Mouse (Mus musculus) frontal cortex, adult 2 months (tissue): ENCODE measurements around the gene Lrrc29. TPM values are rescaled to one million over a fixed set of nuclear protein-coding genes. Genes with fewer than 3 reads are reported as not detected.
A peak's percentile ranks its signal among the peaks of the same experiment; 100 is the strongest.

Experiments
- DNase-seq, 2 experiments: peaks; one replicate each; pipeline ENCODE4 v3.0.0; 2022; ENCODE audit warnings: low spot score in 1 of 2; ENCODE audit errors: extremely low spot score in 1 of 2
- polyA plus RNA-seq: library from polyadenylated mRNA; depleted of rRNA; stranded (reverse); fragments of >200 nt; gene quantifications from 2 replicates; pipeline ENCODE4 v1.2.3, GENCODE M21; 2012; rRNA removed

Gene Lrrc29
- polyA plus RNA-seq = 3.5 and 4.8 TPM in 2 replicates

DNA sequence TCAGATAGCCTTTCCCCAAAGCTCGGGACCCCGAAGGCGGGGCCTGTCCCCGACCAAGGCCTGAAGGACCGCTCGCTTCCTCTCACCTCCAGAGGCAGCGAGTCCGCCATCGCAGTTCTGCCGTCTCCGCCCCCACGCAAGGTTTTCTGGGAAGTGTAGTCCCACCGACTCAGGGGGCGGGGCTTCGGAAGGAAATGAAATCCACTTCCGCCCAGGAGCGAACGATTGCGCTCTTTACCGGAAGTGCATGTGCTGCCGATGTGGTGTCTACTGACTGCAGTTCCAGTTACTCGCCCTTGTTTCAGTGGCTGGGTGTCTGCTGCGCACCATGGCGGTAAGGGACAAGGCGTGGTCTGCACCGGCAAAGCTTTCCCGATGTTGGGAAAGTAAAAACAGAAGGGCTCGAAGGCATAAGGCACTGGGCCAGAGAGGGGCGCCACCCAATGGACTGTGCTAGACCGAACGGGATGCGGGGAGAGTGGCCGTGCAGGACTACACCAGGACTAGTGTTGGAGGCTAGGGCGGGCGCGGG lies at the start of gene Lrrc29, which contains the start of gene Tmem208:
TSS of gene Lrrc29 (minus strand) at position 138 of the 532 bp plus-strand sequence.
TSS of gene Tmem208 (plus strand) at position 214 of the 532 bp plus-strand sequence.
- DNase-seq = peak; percentile 95 to 98

DNA sequence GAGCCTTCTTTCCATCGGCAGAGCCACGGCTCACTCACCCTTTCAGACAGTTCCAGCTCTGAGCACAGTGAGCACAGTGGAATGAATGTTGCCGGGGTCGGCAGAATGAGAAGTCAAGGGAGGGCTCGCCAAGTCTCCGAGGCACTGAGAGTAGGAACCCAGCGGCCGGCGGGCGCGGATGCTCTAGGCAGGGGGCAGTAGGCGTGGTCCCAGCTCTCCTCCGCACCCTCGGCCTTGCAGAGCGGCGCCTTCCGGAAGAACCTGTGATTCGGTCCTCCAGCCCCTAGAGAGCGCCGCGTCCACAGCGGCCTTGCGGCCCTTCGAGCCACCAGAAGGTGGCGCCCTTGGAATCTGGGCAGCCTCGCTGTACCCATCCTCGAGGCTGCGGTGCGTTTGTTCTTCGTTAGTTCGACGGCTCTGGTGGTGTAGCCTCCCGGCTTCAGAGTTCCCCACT lies 48.5 kb upstream of the Lrrc29 start:
- DNase-seq = peak in 1 of 2 experiments; percentile 21

DNA sequence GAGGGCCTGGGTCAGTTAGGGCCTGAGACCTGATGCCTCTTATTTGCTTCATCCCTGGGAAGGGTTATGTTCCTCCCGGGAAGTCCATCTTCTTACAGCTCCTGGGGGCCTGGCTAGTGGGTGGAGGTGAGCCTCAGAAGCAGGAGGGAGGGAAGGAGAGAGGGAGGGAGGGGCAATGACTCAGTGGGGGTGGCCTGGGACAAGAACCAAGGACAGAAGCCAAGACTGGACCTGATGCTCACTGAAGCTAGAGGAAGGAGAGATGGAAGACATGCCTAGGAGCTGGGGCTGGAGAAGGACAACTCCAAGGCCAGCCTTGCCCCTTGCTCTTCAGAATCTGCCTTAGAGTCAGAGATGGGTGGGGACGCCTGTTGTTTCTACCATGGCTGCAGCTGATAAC lies 47.0 kb upstream of the Lrrc29 start, which contains the start of gene Plekhg4:
TSS of gene Plekhg4 (plus strand) at position 243 of the 400 bp plus-strand sequence.
- no peak for DNase-seq

DNA sequence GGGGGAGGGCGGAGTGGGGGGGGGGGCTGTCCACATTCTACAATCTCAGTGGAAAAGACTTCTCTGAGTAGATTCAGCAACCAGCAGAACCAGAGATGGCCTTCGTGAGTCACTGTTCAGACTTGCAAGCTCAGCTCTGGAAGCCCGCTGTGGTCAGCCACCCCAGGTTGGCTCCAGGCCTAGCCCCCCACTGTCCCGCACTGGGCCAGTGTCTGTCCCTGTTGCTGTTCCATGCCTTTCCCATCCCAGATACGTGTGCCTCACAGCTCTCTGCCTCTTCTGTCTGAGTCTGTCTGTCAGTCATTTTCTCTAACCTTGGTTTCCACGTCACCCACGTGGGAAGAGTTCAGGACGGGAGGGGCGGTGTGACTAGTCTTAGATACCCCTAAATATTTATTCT lies 46.4 kb upstream of the Lrrc29 start:
- no peak for DNase-seq

DNA sequence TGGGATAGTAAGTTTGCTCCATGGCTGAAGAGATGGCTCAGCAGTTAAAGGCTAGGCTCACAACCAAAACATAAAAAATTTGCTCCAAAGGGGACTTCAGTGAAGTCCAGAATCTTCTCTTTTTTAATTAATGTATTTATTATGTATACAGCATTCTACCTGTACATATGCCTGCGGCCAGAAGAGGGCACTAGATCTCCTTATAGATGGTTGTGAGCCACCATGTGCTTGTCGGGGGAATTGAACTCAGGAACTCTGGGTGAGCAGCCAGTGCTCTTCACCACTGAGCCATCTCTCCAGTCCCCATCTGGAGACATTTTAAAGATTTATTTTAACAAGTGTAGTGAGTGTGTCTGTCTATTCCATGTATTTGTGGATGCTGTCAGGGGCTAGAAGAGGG lies 41.0 kb upstream of the Lrrc29 start:
- no peak for DNase-seq

DNA sequence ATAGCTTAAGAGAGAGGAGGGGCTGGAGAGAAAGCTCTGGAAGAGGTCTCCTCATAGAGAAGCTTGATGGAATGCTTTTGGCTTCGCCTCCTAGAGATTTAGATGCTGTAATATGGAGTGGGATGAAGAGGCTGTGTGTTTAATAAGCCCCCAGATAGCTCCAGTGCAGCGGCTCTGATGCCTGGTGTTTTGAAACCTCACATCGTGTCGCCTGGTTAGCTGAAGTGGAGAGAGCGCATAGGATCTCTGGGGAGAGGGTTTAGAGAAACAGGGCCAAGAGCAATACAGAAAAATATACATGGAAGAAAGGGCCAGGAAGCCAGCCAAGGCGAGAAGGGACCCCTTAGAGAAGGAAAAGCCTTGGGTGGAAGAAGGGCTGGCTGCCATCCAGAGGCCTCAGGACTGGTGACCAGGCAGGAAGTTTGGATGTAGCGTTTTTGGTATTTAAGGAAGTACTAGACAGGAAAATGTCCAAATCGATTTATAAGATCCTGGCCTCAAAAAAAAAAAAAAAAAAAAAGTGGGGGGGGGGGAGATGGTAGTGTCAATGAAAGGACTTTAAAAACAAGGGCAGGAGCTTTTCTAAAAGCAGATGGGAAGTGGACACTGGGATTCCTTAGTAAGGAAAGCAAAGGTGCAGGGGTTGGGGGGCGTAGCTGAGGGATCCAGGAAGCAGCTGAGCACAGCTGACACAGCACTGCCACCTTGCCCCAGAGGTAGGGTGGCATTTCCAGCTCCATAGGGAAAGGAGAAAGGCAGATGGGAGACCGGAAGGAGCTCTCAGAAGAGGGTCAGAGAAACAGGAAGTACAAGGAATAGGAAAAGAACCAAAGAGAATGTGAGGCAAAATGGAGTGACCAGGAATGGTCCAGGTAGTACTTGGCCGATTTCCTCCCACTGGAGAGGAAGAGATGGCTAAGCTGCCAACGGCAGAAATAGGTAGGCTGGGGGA lies 35.9 kb upstream of the Lrrc29 start:
- DNase-seq = no peak

DNA sequence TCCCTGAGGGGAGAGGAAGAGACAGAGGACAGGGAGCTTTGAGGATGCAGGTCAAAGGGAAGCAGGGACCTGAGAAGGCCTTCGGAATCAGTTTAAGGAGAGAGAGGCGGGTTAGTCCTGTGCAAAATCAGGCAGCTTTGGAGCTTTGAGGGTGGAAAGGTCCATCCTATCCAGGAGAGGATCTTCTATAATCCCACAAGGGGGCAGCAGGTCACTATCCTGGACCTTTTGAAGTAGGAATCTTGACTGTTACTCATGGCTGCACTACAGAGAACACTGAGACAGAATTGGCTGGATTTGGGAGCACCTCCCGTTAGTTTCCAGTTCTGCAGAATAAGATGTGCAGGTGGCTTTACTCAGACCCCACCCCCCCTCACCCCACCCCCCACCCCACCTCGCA lies 33.6 kb upstream of the Lrrc29 start:
- DNase-seq = no peak

DNA sequence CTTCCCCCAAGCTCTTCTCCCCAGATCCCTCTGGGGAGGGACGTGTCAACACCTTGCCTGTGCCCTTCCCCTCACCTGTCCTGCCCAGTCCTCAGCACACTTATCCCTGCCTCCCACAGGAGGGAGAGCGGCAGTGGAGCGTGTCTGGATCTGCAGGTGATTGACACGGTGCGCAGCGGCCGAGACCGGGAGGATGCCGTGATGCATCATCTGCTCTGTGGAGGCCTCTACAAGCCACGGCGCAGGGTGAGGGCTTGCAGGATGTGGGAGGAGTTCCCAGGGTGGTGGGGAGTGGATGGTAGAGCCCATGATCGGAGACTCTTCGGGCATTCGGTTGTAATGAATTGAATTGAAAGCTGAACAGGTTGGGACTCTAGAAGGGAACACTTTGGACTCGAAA lies 33.1 kb upstream of the Lrrc29 start:
- no peak for DNase-seq

DNA sequence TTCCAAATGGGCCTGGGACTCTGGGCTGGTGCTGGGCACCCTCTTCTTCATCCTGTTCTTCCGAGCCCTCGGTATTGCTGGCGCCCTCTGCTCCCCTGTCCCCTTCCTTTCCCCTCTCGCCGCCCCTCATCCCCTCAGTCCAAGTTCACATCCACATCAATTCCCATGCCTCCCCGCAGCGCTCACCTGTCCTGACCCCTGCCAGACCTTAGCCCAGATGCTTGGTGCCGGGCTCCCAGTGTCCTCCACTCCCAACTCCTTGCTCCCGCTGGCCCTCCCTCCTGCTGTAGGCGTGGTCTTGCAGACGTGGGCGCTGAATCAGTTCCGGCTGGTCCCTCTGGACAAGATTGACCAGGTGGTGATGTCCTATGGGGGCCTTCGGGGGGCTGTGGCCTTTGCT lies 30.6 kb upstream of the Lrrc29 start:
- no peak for DNase-seq

DNA sequence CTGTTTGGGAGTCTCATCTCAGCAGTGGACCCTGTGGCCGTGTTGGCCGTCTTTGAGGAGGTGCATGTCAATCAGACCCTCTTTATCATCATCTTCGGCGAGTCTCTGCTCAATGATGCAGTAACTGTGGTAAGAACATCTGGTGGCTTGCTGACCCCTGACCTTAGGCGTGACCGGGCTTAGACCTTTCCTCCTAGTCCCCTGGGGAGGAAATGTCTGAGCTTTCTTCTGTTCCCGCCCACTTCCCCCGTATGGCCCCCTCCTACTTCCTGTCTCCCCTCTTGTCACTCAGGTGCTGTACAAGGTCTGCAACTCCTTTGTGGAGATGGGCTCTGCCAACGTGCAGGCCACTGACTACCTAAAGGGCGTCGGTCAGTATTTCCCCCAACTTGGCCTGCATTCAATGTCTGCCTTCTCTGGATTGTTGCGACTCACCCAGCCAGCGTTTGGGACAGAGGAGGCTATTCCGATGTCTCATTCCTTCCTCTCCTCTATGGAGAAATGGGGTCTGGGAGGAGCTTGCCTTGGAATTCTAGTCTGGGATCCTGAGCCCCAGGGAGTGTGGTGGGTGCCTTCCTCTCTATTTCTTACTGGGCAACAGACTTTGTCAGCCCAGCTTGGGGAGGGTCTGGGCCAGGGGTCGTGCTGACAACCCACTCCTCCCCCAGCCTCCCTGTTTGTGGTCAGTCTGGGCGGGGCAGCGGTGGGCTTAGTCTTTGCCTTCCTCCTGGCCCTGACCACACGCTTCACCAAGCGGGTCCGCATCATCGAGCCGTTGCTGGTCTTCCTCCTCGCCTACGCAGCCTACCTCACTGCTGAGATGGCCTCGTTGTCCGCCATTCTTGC lies 29.3 kb upstream of the Lrrc29 start:
- DNase-seq = no peak

DNA sequence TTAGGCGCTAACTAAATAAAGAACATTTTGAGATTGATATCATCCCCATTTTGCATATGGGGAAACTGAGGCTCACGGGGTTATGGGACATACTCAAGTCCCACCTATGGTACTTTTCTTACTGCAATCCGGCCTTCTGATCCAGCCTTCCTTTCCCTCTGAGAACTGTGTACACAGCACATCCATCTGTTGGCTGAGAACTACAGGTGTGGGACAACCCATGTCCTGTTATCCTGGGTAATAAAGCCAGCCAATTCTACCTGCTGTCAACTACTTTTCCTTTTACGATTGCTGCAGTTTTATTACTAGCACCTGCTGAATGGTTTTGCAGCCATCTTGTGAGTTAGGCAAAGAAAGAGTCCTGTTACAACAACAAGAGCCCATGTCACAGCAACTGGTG lies 28.5 kb upstream of the Lrrc29 start:
- no peak for DNase-seq

DNA sequence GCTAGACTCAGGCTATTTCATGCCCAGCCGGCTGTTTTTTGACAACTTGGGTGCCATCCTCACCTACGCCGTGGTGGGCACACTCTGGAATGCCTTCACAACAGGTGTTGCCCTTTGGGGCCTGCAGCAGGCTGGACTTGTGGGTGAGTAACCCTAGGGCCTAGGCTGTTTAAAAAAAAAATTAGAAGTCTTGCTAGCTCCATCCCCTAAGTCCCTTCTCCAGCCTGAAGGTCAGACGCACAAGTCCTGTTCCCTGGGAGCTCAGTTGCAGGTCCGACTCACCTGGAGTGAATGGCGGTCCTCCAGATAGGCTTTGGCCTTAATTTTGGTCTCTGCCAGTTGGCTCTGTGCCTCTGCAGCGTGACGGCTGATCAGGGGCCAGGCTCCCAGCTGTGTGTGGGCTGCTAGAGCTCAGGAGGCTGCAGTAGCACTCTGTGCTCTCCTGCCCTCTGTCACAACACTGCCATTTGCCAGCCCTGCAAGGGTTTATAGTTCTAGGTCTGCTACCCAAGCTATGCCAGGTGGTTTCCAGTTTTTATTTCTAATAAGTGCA lies 27.6 kb upstream of the Lrrc29 start:
- no peak for DNase-seq

DNA sequence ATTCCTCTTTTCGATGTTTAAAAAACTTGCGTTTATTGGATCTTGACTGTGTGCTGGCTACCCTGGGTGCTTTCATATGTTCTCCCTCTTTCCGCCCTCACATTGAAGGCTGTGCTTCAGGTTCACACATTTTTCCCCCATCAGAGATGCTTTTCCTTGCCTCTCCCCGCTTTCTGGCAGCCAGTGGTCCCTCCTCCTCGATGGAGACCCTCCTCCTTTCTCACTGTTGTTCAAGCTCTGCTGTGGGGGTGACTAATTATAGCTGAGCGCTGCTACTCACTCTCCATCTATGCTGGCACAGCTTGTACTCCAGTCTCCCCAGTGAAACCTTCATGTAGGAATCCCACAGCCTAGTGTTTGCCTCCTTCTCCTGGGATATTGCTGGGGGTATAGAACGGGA lies 24.1 kb upstream of the Lrrc29 start:
- DNase-seq = peak in 1 of 2 experiments; percentile 42

DNA sequence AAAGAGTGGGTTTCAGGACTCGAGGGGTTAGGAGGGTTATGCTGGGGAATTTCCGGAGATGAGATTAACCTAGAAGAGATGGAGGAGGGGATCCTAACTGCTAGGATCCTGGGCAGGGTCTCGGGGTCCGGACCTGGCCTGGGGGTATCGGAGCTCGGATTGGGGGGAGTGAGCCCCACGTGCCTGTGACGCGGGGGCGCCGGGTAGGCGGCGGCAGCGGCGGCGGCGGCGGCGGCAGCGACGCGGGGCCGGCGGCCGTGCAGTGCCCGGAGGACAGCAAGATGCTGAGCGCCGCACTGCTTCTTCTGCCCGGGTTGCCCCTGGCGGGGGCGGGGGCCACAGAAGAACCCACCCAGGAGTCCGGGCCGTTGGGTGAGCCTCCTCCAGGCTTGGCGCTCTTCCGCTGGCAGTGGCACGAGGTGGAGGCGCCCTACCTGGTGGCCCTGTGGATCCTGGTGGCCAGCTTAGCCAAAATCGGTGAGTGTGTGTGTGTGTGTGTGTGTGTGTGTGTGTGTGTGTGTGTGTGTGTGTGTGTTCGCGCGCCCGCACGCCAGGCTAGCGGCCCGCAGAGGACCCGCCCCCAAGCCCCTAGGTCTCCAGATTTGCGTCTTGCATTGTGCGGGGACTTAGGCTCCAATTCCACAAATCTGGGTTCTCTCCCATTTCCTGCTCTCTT lies 23.2 kb upstream of the Lrrc29 start:
- DNase-seq = no peak

DNA sequence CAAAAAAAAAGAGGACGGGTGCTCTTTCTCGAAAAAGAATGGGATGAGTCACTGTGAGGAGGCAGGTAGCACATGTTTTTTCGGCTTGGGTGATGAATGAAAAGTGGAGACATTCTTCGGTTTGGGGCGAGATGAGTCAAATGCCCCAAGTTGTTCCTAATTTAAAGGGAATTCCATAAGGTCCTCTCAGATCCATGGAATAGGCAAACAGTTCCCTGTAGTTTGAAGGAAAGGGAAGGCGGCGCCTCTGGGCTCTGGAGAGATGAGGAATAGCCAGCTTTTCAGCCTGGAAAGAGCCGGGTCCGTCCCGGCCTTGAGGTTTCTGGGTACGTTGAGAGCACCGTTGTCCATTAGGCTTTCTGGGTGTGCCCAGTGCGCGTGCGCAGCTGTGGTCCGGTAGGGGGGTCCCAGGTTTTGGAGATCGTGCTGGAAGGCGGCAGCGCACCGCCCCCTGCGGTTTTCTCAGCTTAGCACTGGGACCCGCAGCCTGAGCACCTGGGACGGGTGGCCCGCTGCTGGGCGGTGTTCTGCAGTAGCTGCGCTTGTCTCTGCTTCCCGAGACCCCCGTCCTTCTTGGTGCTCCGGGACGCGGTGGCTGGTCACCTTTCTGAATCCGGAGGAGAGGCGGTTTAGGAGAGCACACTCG lies 22.5 kb upstream of the Lrrc29 start, which contains the start of gene Slc9a5:
TSS of gene Slc9a5 (plus strand) at position 394 of the 646 bp plus-strand sequence.
- peak in 1 of 2 experiments; percentile 55 for DNase-seq

DNA sequence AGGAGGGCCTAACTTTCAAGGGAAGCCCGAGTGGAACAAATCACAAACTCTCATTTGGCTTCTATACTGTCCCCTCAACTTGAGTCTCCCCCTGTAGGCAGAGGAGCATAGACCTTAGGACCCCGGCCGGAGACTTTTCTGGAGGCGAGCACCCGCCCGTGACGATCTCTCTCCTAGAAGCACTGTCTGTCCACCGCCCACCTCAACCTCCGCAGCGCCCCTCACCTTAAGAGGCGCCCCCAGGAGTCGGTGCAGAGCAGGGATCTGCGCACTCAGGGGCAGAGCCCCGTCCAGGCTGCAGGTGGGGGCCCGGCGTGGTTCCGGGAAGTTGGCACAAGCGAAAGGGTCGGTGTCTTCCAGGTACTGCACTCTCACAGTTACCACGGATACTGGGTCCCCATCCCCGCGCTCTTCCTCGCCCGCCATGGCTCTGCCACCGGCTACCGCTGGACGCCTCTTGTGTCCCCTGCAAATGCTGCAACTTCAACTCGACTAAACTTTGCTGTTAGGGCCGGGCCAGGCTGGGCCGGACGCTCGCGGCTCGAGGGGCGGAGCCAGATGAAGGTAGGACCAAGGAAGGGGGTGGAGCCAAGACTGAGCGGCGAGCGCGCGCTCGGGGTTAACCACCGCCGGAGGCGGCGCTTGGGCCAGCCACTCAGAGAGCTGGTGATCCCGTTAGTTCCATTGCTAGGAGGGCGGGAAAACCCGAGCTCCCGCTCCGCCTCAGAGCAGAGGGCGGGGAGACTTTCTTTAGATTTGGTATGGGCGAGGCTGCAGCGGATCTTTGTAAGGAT lies 21.5 kb upstream of the Lrrc29 start, which contains the start of gene Fhod1:
TSS of gene Fhod1 (minus strand) at position 526 of the 794 bp plus-strand sequence.
- DNase-seq = peak; percentile 77 to 89

DNA sequence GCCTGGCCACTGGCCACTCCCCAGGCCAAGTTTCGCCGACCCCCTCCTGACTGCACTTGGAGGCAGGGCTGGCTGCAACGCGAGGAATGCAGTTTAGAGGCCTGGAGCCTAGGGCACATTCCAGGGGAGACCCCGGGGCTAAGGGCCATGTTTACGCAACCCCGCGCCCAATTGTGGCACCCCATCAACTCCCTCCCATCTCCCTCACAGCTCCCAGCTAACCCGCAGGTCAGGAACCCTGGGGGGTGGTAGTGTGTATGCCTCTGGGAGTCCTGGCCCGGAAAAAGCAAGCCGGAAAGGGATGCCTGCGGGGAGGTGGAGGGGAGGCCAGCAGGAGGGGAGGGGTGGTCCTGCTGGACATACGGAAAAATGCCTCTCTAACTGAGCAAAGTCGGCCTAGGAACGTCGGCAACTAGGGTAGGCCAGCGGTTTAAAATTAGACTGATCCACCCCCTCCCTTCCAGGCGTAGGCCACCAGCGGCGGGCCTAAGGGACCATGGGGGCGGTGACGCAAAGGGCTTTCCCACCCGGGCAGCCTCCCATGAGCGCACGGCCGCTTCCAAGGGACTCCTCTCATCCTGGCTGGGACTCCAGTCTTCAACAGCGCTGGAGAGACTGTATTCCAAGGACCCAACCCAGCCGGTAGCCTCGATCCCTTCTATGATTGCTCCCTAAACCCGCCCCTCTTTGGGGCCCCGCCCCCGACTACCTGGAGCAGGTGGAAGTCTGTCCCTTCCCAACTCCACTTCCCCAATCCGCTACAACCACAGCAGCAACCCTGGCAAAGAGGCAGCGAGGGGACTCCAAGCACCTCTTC lies 20.7 kb upstream of the Lrrc29 start:
- peak in 1 of 2 experiments; percentile 56 for DNase-seq
